Mouse (Mus musculus) MEL (cell line): ENCODE data around the gene Il4ra. TPM values are rescaled to one million over a fixed set of nuclear protein-coding genes. Genes with fewer than 3 reads are reported as not detected.

Experiments
- DNase-seq: peaks from one replicate; pipeline ENCODE4 v3.0.0; 2011; ENCODE audit warnings: low read depth, low spot score
- H3K27ac ChIP-seq: 2 replicates; pipeline ENCODE4 v1.5.1; 2012; ENCODE audit warnings: low read depth, mild to moderate bottlenecking, control low read depth, low read length, moderate library complexity; ENCODE audit not compliant: control insufficient read depth
- H3K27me3 ChIP-seq, 2 experiments: fragments of 150-350 bp in 1 of 2; sonication (generic) in 1 of 2; 2 replicates each; pipeline ENCODE4 v1.6.1; 2012; ENCODE audit warnings: low read length in 2 of 2, mild to moderate bottlenecking in 2 of 2, improper control_type of control experiment in 1 of 2, moderate library complexity in 1 of 2; ENCODE audit not compliant: insufficient read depth in 2 of 2, control insufficient read depth in 1 of 2
- H3K36me3 ChIP-seq, 2 experiments: 2 replicates each; pipeline ENCODE4 v1.6.1; 2012 to 2014; ENCODE audit warnings: low read length in 2 of 2, improper control_type of control experiment in 1 of 2, inconsistent platforms in 1 of 2, mild to moderate bottlenecking in 1 of 2; ENCODE audit not compliant: insufficient read depth in 2 of 2, control insufficient read depth in 1 of 2
- H3K4me1 ChIP-seq, 2 experiments: fragments of 150-350 bp in 1 of 2; sonication (generic) in 1 of 2; 2 replicates each; pipeline ENCODE4 v1.6.1; 2012; ENCODE audit warnings: low read length in 2 of 2, improper control_type of control experiment in 1 of 2, mild to moderate bottlenecking in 1 of 2; ENCODE audit not compliant: insufficient read depth in 2 of 2, control insufficient read depth in 1 of 2
- H3K4me3 ChIP-seq, 2 experiments: fragments of 150-350 bp in 1 of 2; sonication (generic) in 1 of 2; 2 replicates each; pipeline ENCODE4 v1.5.1; 2012; ENCODE audit warnings: low read depth in 2 of 2, low read length in 2 of 2, mild to moderate bottlenecking in 2 of 2, moderate library complexity in 2 of 2, control low read depth in 1 of 2, improper control_type of control experiment in 1 of 2; ENCODE audit not compliant: control insufficient read depth in 1 of 2, insufficient read depth in 1 of 2
- H3K79me2 ChIP-seq: 2 replicates; pipeline ENCODE4 v1.6.1; 2012; ENCODE audit warnings: mild to moderate bottlenecking, low read length, moderate library complexity; ENCODE audit not compliant: control insufficient read depth, poor library complexity, insufficient read depth
- H3K9ac ChIP-seq: 2 replicates; pipeline ENCODE4 v1.6.1; 2012; ENCODE audit warnings: low read depth, mild to moderate bottlenecking, control low read depth, low read length, moderate library complexity; ENCODE audit not compliant: control insufficient read depth, poor library complexity, severe bottlenecking
- H3K9me3 ChIP-seq: fragments of 150-350 bp; sonication (generic); replicated peaks from 2 replicates; pipeline ENCODE4 v1.6.1; 2012; ENCODE audit warnings: mild to moderate bottlenecking, low read length, improper control_type of control experiment, moderate library complexity; ENCODE audit not compliant: insufficient read depth
- BHLHE40 ChIP-seq: IDR thresholded peaks from 2 replicates; pipeline ENCODE4 v1.6.1; 2012; ENCODE audit warnings: low read depth, mild to moderate bottlenecking, inconsistent platforms, low read length, improper control_type of control experiment, borderline replicate concordance
- CHD2 ChIP-seq: IDR thresholded peaks from 2 replicates; pipeline ENCODE4 v1.6.1; 2011; ENCODE audit warnings: low read length, improper control_type of control experiment
- CTCF ChIP-seq, 3 experiments: IDR thresholded peaks in 2 of 3; conservative IDR thresholded peaks in 1 of 3; 2 replicates each; pipeline ENCODE4 v1.5.1; 2011 to 2012; ENCODE audit warnings: low read length in 3 of 3, low read depth in 2 of 3, mild to moderate bottlenecking in 2 of 3, improper control_type of control experiment in 1 of 3, inconsistent platforms in 1 of 3, mixed read lengths in 1 of 3, moderate library complexity in 1 of 3; ENCODE audit not compliant: control insufficient read depth in 1 of 3, insufficient read depth in 1 of 3, poor library complexity in 1 of 3, severe bottlenecking in 1 of 3
- E2F4 ChIP-seq: IDR thresholded peaks from 2 replicates; pipeline ENCODE4 v1.6.1; 2011; ENCODE audit warnings: low read depth, low read length, improper control_type of control experiment, borderline replicate concordance
- ELF1 ChIP-seq: IDR thresholded peaks from 2 replicates; pipeline ENCODE4 v1.6.1; 2014; ENCODE audit warnings: low read depth, mild to moderate bottlenecking, inconsistent platforms, low read length, improper control_type of control experiment, moderate library complexity
- EP300 ChIP-seq, 2 experiments: IDR thresholded peaks; 2 replicates each; pipeline ENCODE4 v1.6.1; 2011; ENCODE audit warnings: improper control_type of control experiment in 2 of 2, low read length in 2 of 2, low read depth in 1 of 2, mild to moderate bottlenecking in 1 of 2
- GABPA ChIP-seq: IDR thresholded peaks from 2 replicates; pipeline ENCODE4 v1.6.1; 2012; ENCODE audit warnings: low read depth, mild to moderate bottlenecking, inconsistent platforms, low read length, improper control_type of control experiment, moderate library complexity
- GATA1 ChIP-seq: IDR thresholded peaks from 2 replicates; pipeline ENCODE4 v1.6.1; 2011; ENCODE audit warnings: low read depth, low read length, improper control_type of control experiment
- JUND ChIP-seq: IDR thresholded peaks from 2 replicates; pipeline ENCODE4 v1.6.1; 2011; ENCODE audit warnings: low read depth, mild to moderate bottlenecking, improper control_type of control experiment, low read length
- KAT2A ChIP-seq: conservative IDR thresholded peaks from 2 replicates; pipeline ENCODE4 v1.6.1; 2012; ENCODE audit warnings: low read depth, low read length, improper control_type of control experiment, inconsistent platforms
- MAFK ChIP-seq: IDR thresholded peaks from 2 replicates; pipeline ENCODE4 v1.6.1; 2011; ENCODE audit warnings: low read depth, mild to moderate bottlenecking, low read length, improper control_type of control experiment, borderline replicate concordance
- MAX ChIP-seq: IDR thresholded peaks from 2 replicates; pipeline ENCODE4 v1.6.1; 2011; ENCODE audit warnings: low read length, improper control_type of control experiment
- MAZ ChIP-seq: IDR thresholded peaks from 2 replicates; pipeline ENCODE4 v1.6.1; 2012; ENCODE audit warnings: low read depth, mild to moderate bottlenecking, inconsistent platforms, low read length, improper control_type of control experiment
- NELFE ChIP-seq: IDR thresholded peaks from 2 replicates; pipeline ENCODE4 v1.6.1; 2011; ENCODE audit warnings: low read depth, low read length, improper control_type of control experiment
- POLR2A ChIP-seq, 2 experiments: IDR thresholded peaks; 2 replicates each; pipeline ENCODE4 v1.6.1; 2011 to 2012; ENCODE audit warnings: low read length in 2 of 2, mild to moderate bottlenecking in 2 of 2, control low read depth in 1 of 2, improper control_type of control experiment in 1 of 2, low read depth in 1 of 2, moderate library complexity in 1 of 2; ENCODE audit not compliant: control insufficient read depth in 1 of 2, insufficient read depth in 1 of 2, poor library complexity in 1 of 2
- TAL1 ChIP-seq: IDR thresholded peaks from 2 replicates; pipeline ENCODE4 v1.6.1; 2012; ENCODE audit warnings: mild to moderate bottlenecking, inconsistent platforms, low read length, moderate library complexity, mixed read lengths
- TBP ChIP-seq: IDR thresholded peaks from 2 replicates; pipeline ENCODE4 v1.8.0; 2011; ENCODE audit warnings: low read depth, low read length, improper control_type of control experiment
- TCF12 ChIP-seq: IDR thresholded peaks from 2 replicates; pipeline ENCODE4 v1.6.1; 2014; ENCODE audit warnings: low read depth, mild to moderate bottlenecking, inconsistent platforms, low read length, improper control_type of control experiment, moderate library complexity
- USF1 ChIP-seq: IDR thresholded peaks from 2 replicates; pipeline ENCODE4 v1.6.1; 2014; ENCODE audit warnings: low read depth, mild to moderate bottlenecking, inconsistent platforms, low read length, improper control_type of control experiment, moderate library complexity
- USF2 ChIP-seq, 2 experiments: IDR thresholded peaks; 2 replicates each; pipeline ENCODE4 v1.6.1; 2011 to 2012; ENCODE audit warnings: improper control_type of control experiment in 2 of 2, low read length in 2 of 2, borderline replicate concordance in 1 of 2, inconsistent platforms in 1 of 2, low read depth in 1 of 2, mild to moderate bottlenecking in 1 of 2; ENCODE audit not compliant: insufficient read depth in 1 of 2
- ZC3H11A ChIP-seq: IDR thresholded peaks from 2 replicates; pipeline ENCODE4 v1.6.1; 2012; ENCODE audit warnings: low read depth, mild to moderate bottlenecking, inconsistent platforms, low read length, improper control_type of control experiment
- ZNF384 ChIP-seq: IDR thresholded peaks from 2 replicates; pipeline ENCODE4 v1.6.1; 2012; ENCODE audit warnings: low read depth, mild to moderate bottlenecking, inconsistent platforms, low read length, improper control_type of control experiment
- polyA plus RNA-seq, 2 experiments: library from polyadenylated mRNA; stranded (reverse) in 1 of 2; unstranded in 1 of 2; fragments of >175 nt in 1 of 2; fragments of >200 nt in 1 of 2; gene quantifications; 2 replicates each; pipeline versions ENCODE4 v1.2.1 to v1.2.4; 2012; ENCODE audit warnings: low replicate concordance in 2 of 2, low read depth in 1 of 2; ENCODE audit not compliant: insufficient read length in 2 of 2, insufficient read depth in 1 of 2, missing spikeins in 1 of 2
- total RNA-seq: library from RNA; depleted of rRNA; stranded (reverse); fragments of 300-350 nt; gene quantifications from 2 replicates; pipeline ENCODE4 v1.2.3, GENCODE M21; 2012

Gene Il4ra
- total and polyA plus RNA-seq, 3 experiments: 3.6 to 5.0 TPM; not detected in 1

DNA sequence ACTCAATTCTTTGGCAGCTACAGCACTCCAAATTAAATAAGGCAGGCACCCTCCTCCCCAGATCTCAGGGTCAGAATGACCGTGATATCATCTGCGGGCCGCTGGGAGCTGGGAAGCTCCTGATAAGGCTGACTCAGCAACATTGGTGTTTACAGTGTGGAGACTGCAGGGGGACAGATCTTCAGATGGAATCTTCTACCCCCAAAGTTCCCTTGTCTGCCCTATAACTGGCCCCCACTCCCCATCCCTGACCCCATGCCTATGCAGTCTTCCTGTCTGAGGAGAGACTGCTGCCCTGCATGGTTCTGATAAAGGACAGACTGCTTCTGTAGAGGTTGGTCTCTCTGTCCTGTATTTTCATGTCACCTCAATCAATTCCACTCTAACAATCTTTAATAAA, 28.9 kb upstream of the Il4ra start (continued):
- TF ChIP-seq NELFE (no peak), MAX (no peak), EP300 (IDR thresholded peaks at IDR 0.05; ENCODE audit: low read depth in 1 of 2, low read length in 2 of 2) (peak; percentile 76 to 78), POLR2A (IDR thresholded peaks at IDR 0.05; ENCODE audit: control insufficient read depth in 1 of 2, insufficient read depth in 1 of 2, low read depth in 1 of 2, low read length in 2 of 2, poor library complexity in 1 of 2) (no peak), JUND (no peak), MAFK (peak; percentile 97), USF2 (IDR thresholded peaks at IDR 0.05; ENCODE audit: borderline replicate concordance in 1 of 2, insufficient read depth in 1 of 2, low read depth in 1 of 2, low read length in 2 of 2) (no peak)

DNA sequence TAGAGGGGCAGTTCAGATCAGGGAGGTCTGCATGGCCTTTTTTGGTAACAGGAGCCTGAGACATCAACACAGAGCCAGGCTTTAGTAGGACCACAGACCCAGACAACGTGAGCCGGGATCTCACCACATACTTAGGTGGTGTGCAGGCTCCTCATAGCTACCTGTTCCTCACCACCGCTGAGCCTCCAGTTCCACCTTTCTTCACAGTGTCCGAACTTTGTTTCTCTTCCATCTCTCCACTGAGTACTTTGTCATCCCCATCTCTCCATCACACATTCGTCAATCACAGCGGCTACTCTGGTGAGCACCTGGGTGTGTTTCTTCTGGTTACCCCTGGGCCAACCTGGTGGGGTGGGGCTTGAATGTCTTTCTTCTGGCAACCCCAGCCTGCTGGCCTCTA, 24.7 kb upstream of the Il4ra start:
- TF ChIP-seq GABPA: no peak
- no peak for TF ChIP-seq MAX
- no peak for TF ChIP-seq TBP
- no peak for TF ChIP-seq TCF12
- no peak for TF ChIP-seq GATA1
- TF ChIP-seq TAL1: no peak
- TF ChIP-seq ELF1: no peak
- no peak for TF ChIP-seq E2F4
- no peak for TF ChIP-seq MAZ
- TF ChIP-seq POLR2A (IDR thresholded peaks at IDR 0.05; ENCODE audit: control insufficient read depth in 1 of 2, insufficient read depth in 1 of 2, low read depth in 1 of 2, low read length in 2 of 2, poor library complexity in 1 of 2): no peak
- no peak for TF ChIP-seq BHLHE40
- TF ChIP-seq ZC3H11A: no peak
- no peak for TF ChIP-seq CTCF (IDR thresholded peaks at IDR 0.05 in 2 of 3, conservative IDR thresholded peaks at IDR 0.05 in 1 of 3; ENCODE audit: control insufficient read depth in 1 of 3, insufficient read depth in 1 of 3, low read depth in 2 of 3, low read length in 3 of 3, poor library complexity in 1 of 3, severe bottlenecking in 1 of 3)
- no peak for TF ChIP-seq USF2 (IDR thresholded peaks at IDR 0.05; ENCODE audit: borderline replicate concordance in 1 of 2, insufficient read depth in 1 of 2, low read depth in 1 of 2, low read length in 2 of 2)
- no peak for TF ChIP-seq CHD2
- TF ChIP-seq KAT2A: no peak
- TF ChIP-seq USF1: no peak
- no peak for TF ChIP-seq ZNF384
- TF ChIP-seq, all 39 proteins: peak for 0
- Histone ChIP-seq H3K27ac (no peak overlapping the region), H3K36me3 (peaks cover 0 to 14% of the 10 kb centered on the region in 2 experiments; a peak in 2 of 4 replicates), H3K4me1 (peaks cover 3 to 12% of the 10 kb centered on the region in 2 experiments; a peak in 3 of 4 replicates), H3K27me3 (no peaks in the 10 kb centered on the region), H3K4me3 (no peak overlapping the region), H3K79me2 (no peaks in the 10 kb centered on the region), H3K9me3 (no peaks in the 10 kb centered on the region), H3K9ac (no peak overlapping the region)
- no peak for DNase-seq
